Mouse (Mus musculus): ENCODE data around the gene Olfr1367. TPM values are rescaled to one million over a fixed set of nuclear protein-coding genes. Genes with fewer than 3 reads are reported as not detected.

Olfr1367 gene
- not detected for total RNA-seq (2021)
- long read RNA-seq, experiment 1 = 0 reads
- long read RNA-seq, experiment 2 = 0 reads

DNA sequence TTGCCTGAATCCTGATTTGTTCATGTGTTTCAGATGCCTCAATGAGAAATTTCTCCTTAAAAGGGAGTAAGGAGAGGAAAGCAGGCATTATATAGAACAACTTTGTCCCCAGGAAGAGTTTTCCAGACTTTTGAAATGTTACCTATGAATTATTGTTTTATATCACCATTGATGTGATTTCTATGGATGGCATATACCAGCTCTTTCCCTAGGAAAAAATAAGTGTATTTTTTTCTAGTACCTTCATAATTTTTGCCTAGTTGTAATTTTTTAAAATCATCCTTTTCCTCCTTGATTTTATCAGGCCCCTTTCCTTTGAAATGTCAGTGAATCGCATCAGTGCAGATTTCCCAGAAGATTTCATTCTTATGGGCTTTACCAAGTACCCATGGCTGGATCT, at the start of gene Olfr1367:
Gene Olfr1367 (plus strand): TSS at position 301 of the 400 bp plus-strand sequence.
- intact Hi-C loops (cut with DNase I; ENCODE audit: low total_unique reads) = no loop called here
- no peak for DNase-seq

DNA sequence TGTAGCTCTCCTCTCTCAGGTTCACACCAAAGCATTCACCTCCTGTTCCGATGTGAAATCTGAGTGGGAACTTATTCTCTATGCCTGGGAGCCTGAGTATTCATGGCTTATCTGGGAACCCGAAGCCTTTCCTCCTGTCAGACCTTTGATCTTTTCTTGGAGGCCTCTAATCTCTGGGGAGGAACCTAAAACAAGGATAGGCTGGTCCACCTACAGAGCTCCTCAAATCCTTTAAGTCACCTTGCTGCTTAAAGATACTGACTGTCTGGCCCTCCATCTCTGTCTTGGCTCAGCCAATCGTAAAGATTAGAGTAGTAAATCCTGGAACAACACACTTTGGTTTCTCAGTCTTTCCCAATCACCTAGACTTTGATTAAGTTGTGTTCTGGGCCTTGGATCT, 48.2 kb upstream of the Olfr1367 start:
- DNase-seq = no peak
- intact Hi-C loops (cut with DNase I; ENCODE audit: low total_unique reads) = no loop called here

DNA sequence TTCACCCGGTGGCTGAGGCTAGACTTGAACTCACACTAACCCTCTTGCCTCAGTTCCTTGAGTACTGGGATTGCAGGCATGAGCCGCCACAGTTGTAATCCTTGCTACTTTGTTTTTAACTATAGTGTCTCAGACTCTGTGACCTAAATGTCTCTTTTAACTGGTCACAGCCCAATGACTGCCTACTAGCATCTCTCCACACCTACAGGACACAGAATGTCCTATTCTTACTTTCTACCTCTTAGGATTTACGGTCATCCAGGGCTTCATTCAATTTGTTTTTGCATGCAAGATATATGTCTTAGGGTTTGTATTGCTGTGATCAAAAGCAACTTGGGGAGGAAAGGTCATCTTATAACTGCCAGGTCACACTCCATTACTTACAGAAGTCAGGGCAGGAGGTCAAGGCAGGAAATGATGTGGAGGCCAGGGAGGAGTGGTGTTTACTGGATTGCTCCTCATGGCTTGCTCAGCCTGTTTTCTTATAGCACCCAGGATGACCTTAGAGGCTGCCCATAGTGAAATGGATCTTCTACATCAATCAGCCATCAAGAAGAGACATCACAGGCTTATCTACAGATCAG, 42.1 kb upstream of the Olfr1367 start:
- DNase-seq = no peak
- intact Hi-C loops (cut with DNase I; ENCODE audit: low total_unique reads) = no loop called here

DNA sequence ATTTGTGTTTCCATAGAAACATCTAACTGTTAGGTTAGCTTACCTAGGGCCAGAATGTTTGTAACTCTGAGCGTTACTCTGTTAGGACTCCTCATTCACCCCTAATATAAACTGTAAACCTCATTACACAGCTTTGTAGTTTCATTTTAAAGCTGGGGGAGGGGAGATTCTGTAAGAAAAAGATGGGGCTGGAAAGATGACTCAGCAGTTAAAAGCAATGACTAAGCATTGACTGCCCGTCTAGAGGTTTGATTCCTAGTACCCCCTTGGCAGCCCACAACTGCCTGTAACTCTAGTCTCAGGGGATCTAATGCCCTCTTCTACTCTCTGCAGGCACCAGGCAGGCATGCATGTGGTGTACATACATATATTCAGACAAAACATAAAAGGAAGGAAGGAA, 36.9 kb upstream of the Olfr1367 start:
- intact Hi-C loops (cut with DNase I; ENCODE audit: low total_unique reads) = no loop called here
- no peak for DNase-seq

DNA sequence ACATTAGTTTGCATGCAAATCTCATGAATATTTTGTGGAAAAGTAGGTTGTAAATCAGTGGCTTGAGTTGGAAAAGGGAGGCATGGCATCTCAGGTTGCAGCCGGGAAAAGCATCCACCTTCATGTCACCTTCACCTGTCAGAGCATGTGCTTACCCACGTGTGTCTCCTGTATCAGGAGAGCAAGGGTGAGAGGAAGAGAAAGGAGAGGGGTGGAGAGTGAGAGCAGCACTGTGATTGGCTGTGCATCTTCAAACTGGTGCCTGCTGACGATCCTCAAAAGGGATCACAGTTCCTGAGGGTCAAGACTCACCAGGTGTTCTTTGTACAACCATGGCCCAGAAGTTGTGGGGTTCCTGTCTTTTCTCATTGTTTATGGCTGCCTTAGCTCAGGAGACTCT, 34.8 kb upstream of the Olfr1367 start, which contains the start of gene Gpx6:
Gene Gpx6 (plus strand): TSS at position 200 of the 400 bp plus-strand sequence.
- no peak for DNase-seq

DNA sequence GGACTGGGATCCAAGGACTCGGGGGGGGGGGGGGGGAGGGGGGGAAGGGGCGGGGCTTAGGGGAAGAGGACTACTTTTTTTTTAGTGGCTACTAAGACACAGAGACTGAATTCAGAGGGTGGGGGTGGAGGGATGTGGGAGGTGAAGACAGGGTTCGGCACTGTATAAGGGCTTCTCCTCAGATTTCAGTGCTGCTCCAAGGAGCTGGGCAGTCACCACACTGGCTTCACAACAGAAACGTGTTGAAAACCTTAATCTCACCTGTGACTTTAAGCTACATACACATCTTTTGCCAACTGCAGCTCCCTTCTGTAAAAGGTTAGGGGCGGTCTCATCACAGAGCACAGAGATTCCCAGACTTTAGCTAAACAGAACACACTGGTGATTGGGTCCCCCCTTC, 33.9 kb upstream of the Olfr1367 start:
- intact Hi-C loops (cut with DNase I; ENCODE audit: low total_unique reads) = no loop called here
- no peak for DNase-seq

More for the DNA sequence above, 34.8 kb upstream of the Olfr1367 start, which contains the start of gene Gpx6:
- intact Hi-C loops (cut with DNase I; ENCODE audit: low total_unique reads) = no loop called here

DNA sequence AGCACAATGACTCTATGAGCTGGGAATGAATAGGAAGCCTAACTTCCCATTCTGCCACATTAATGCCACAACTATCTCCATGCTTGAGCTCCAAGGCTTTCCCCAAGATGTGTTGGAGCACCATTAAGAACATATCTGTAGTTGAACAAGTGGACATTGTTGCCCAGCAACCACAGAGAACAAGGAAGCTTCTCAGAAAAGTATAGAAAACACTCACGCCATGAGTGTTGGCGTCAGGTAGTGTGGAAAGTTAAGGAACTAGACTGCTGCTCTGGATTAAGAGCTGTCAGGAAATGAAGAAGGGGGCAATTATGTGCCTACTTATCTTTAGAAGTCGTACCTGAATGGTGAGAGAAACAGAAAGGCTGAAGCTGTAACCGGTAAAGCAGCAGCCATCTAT, 32.8 kb upstream of the Olfr1367 start:
- intact Hi-C loops (cut with DNase I; ENCODE audit: low total_unique reads) = no loop called here
- DNase-seq = no peak

DNA sequence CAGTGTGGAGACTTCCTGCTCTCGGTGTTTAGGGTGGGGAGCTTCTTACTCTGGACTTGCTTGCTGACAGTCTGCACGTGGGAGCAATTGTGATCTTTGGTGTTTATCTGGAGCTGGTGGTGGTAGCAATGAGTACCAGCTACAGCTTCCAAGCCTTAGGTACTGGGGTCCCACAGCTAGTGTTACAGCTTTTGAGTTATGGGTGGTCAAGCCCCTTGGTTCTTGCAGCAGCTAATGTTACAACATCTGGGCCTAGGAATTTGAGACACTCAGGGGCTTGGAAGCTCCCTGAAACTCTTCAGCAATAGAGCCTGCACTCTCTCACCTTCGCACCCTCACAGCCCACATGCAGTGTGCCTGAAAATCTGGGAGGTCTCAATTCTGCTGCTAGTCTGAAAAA, 26.4 kb upstream of the Olfr1367 start:
- DNase-seq = no peak
- intact Hi-C loops (cut with DNase I; ENCODE audit: low total_unique reads) = no loop called here

DNA sequence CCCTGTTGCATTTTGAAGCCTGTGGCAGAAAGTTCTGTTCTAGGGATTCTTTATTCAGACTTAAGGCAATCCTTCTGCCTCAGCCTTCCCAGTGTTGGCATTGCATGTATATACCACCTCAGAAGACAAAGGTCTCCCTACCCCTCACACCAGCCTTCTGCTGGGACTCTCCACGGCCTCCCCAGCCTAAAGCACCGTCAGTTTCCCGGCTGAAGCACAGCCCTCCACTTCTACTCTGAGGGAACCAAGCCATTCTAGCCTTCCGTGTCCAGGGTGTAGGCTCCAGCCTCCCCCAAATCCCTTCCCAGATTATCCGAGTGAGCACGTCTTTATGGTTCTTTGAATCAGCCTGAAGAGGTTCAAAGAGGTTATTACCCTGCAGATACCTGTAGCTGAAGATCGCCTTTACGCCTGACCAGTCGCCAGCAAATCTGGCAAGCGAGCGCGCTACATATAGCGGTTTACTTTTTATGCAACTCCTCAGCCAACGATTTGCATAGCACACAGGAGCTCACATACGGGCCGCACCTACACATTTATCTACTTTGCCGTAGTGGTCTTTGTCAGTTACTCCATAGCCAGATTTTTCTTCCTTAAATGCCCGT, 24.7 kb upstream of the Olfr1367 start:
- intact Hi-C loops (cut with DNase I; ENCODE audit: low total_unique reads) = no loop called here

DNA sequence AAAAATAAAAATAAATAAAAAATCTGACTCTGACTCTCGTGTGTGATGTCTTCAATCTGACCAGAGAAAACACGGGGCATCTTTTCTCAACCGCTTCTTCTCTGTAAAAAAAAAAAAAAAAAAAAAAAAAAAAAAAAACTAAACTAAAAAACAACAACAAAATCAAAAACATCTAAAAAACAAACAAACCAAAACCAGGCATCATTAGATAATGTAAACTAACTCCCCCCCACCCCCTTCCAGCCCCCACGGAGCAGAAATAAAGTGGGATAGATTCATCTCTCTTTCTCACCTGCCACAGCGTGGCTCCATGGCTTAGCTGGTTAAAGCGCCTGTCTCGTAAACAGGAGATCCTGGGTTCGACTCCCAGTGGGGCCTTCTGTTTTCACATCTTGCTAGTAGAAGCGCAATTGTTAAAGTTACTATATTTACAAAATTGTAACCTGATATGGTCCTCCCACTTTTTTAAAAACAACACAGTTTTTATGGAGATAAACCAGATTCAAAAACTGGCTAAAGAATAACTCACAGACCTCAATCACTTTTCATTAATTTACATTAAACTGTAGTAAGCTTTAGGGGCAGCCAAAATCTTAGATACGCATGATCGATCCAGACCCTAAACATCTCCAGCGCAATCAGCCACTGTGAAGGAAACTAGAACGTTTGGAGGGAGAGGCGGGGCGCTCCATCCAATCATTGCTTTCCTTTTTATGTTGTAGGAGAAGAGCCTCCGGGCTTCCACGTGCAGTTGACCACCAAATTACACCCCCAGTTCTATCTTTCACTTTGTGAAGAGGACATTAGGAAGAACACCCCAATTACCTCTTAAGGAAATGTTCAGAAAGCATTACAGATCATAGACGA, 24.0 kb upstream of the Olfr1367 start:
- intact Hi-C loops (cut with DNase I; ENCODE audit: low total_unique reads) = no loop called here
- DNase-seq = no peak

More for the DNA sequence above, 24.7 kb upstream of the Olfr1367 start:
- DNase-seq = no peak

DNA sequence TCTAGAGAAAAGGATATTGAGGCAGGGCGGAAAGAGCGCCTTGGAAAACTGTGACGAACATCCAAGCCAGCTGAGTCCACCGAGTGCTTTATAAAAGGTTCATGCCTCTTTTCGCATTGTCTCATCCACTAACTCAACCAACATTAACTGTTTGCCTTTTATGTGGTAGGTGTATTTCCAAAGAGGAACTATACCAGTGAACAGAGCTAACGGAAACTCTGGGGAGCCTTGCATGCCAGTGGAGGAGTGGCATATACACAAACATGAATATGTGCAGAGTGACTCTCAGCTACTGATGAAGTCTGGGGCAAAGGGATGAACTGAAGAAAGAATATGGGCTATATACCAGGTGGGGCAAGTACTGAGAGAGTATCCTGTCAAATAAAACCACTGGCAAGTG, 23.3 kb upstream of the Olfr1367 start:
- no peak for DNase-seq
- intact Hi-C loops (cut with DNase I; ENCODE audit: low total_unique reads) = no loop called here

DNA sequence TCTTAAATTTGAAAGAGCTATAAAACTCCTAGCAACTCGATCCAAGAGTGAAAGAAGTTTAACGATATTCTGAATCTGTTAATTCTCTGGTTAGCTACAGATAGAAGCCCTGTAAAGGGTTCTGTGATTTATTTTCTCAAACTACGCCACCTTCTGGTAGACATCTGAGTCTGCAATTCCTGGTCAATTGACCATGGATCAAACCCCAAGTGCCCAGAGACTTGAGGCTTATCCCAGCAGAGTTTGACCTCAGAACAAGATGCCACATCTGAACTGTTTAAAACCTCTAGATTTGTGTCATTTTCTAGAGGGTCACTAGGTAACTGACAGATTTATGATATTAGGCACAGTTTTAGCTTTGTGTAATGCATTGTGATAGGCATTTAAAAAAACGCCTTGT, 20.5 kb upstream of the Olfr1367 start:
- no peak for DNase-seq
- intact Hi-C loops (cut with DNase I; ENCODE audit: low total_unique reads) = no loop called here

DNA sequence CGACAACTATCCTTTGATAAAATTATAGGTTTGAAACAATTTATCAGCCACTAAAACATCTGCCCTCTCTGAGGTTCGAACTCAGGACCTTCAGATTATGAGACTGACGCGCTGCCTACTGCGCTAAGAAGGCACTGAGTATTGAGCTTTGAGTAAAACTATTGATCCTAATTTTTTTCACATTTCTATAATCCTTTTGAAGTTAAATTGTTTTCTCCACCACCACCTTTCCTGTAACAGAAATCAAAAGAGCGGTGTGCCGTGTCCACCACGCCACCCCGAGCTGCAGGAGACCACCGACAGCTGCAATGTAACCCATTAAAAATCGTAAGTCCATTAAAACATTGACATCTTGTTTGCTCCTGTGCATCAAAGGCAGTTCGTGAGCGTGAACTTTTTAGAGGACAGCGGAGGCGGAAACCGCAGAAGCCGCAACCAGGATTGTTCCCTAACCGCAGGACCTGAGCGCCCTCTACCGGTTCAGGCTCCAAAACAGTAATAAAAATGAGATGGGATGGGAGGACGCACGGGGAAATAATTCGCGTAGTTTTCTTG, 20.0 kb upstream of the Olfr1367 start:
- DNase-seq = peak; percentile 78
- intact Hi-C loops (cut with DNase I; ENCODE audit: low total_unique reads) = no loop called here

DNA sequence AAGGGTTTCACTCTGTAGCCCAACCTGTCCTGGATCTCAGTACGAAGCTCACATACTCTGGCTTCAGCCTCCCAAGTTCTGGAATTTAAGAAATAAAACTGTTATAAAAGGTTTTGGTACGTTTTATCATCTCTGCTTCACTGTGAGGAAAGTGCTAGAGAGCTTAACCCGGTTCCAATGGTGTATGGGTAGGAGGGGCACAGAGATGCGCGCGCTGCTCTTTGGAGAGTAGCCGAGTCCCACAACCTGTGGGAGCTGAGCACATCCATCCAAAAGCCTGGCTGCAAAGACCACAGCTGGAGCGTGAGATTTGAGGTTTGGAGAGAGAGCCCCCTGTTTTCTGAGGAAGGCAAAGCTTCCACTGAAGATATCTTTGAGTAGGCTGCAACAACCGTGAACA, 19.3 kb upstream of the Olfr1367 start:
- intact Hi-C loops (cut with DNase I; ENCODE audit: low total_unique reads) = no loop called here
- peak; percentile 4 for DNase-seq

DNA sequence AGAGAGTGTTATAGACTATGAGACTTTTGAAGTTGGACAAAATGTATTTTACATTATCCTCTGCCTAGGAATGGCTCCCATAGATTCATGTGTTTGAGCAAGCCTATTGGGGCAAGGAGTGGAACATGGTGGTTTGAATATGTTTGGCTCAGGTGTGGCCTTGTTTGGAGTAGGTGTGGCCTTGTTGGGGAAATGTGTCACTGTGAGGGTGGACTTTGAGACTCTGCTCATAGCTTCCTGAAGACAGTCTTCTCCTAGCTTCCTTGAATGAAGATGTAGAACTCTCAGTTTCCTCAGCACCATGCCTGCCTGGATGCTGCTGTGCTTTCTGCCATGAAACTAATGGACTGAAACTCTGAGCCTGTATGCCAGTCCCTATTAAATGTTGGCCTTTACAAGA, 3.9 kb downstream of the Olfr1367 start:
- intact Hi-C loops (cut with DNase I; ENCODE audit: low total_unique reads) = no loop called here

DNA sequence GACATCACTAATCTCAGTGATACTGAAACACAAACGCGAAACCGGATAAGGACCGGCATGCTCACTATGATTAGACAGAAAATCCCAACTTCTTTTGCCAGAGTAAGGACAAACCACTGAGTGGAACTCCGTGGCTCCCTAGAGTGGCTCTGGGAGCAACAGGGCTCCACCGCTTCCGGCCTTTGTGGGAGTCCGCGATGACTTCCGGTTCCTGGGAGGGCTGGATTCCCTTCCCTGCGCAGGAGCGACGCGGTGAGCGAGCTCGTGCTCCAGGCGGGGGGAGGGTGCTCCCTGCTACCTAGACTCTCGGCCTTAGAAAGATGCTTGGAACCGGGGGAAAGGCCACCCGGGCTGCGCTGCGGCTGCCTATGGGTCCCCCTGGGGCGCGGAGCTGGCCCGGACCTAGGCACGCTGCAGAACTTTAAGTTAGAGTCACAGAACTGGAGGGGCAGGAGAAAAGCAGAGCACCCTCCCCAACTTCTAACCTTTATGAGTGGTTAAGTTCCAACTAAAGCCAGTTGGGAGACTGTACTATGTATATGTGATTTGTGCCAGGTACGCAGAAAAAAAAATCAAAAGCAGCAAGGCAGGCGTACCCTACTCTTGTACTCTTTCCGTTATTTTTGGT, 16.0 kb downstream of the Olfr1367 start, which contains the start of gene Zscan12:
Gene Zscan12 (plus strand): TSS at position 200 of the 628 bp plus-strand sequence.
- peak; percentile 92 for DNase-seq
- intact Hi-C loops (cut with DNase I; ENCODE audit: low total_unique reads) = no loop called here

More for the DNA sequence above, 3.9 kb downstream of the Olfr1367 start:
- DNase-seq = no peak

DNA sequence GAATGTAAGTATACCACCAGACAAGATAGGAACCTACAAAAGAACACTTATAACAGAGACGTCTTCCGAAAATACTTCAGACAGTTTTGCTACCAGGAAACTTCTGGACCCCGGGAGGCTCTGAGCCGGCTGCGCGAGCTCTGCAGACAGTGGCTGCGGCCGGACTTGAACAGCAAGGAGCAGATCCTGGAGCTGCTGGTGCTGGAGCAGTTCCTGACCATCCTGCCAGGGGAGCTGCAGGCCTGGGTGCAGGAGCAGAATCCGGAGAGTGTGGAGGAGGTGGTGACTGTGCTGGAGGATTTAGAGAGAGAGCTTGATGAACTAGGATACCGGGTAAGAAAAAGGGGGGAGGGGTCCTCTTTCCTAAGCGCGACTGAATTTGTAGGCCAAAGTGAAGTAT, 17.0 kb downstream of the Olfr1367 start:
- intact Hi-C loops (cut with DNase I; ENCODE audit: low total_unique reads) = no loop called here
- DNase-seq = no peak

DNA sequence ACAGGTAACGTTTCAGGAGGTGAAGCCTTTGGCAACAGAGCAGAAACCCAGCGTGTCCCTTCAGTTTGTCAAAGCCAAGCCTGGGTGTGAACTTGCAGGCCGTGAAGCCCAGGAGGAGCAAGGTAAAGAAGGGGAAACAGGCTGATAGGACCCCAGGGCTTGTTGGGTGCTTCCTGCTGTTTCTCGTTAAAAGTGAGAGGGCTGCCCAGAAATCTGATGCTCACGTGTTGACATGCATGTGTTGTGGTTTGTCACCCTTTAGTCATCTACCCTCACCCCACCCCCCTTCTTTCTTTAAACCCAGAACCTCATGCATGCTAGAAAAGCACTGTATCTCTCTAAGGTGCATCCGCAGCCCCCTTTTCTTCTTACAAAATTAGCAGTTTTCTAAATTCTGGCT, 19.9 kb downstream of the Olfr1367 start:
- intact Hi-C loops (cut with DNase I; ENCODE audit: low total_unique reads) = no loop called here
- DNase-seq = no peak

DNA sequence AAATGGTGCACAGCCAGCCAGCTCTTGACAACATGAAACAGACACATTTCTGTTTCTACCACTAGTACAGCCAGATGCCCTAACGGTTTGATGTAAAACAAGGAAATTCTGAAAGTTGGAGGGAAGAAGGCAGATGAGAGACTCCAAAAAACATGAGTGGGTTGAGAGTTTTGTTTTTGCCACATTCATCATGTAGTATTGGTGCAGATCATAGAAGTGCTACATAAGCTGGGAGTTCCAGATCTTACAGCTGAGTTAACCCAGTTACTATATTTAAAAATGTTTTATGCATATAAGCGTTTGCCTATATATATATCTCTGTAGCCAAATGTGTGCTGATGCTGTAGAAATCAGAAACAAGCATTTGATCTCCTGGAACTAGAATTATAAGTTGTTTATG, 26.0 kb downstream of the Olfr1367 start:
- no peak for DNase-seq
- intact Hi-C loops (cut with DNase I; ENCODE audit: low total_unique reads) = loop anchor here (10.0 kb wide), 1 partner anchor 152 kb away; no protein-coding TSS in a partner anchor

DNA sequence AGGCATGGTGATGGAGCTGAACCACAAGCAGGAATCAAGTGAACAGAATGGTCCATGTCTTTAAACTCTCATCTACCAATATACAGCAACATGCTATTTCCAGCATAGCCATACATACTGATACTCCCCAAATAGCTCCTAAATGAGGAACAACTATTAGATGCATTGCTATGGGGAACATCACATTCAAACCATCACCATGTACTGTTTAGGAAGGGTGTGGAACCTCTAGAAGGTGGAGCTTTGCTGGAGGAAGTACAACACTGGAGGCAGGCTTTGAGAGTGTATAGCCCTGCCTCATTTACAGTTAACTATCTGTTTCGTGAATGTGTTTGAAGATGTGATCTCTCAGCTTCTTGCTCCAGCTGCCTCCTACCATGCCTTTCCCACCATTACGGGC, 31.1 kb downstream of the Olfr1367 start:
- no peak for DNase-seq
- intact Hi-C loops (cut with DNase I; ENCODE audit: low total_unique reads) = loop anchor here (10.0 kb wide), 1 partner anchor 147 kb away; no protein-coding TSS in a partner anchor

Data from gastrocnemius, postnatal 14 days (tissue).